In the genomic region with DNA sequence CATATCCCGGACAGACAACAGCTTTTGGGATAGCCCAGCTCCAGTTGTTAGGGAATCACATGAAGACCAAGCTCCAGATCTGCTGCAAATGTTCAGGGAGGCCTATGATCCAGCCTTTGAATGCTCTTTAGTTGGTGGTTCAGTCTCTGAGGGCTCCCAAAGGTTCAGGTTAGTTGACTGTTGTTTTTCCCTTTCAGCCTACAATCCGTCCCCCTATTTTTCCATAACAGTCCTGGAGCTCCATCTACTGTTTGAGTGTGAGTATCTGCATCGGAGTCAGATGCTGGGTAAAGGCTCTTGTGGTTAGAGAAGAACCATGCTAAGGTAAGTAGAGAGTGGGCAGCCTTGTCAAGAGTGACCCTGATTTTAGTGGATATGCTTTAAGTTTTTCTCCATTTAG, we compare ENCODE assay signal across 9 mouse cellular contexts. TPM values are rescaled to one million over a fixed set of nuclear protein-coding genes. Genes with fewer than 3 reads are reported as not detected.
DNase-seq lines count a peak whose midpoint lies in the region; ATAC-seq and TF ChIP-seq lines count a peak whose summit lies in the region.
"Had no signal": no experiment of that assay in that cellular context is flagged by ENCODE, and none has a peak within 500 bp of the region (broad histone marks: within the 10 kb centered on the region; RNA-seq: fewer than 3 reads in every experiment).

No protein-coding gene starts in this region.

- TF ChIP-seq POLR2A in kidney, adult 2 months (IDR thresholded peaks at IDR 0.05; ENCODE audit: low read depth, low read length), result no peak

- peak; percentile 29; the same call in 1 of the 2 replicates for TF ChIP-seq CTCF in kidney, adult 2 months (conservative IDR thresholded peaks at IDR 0.05; ENCODE audit: insufficient read depth, insufficient read length, low read depth, low read length)

- WGBS in forebrain, embryonic 11.5 days, result 44% methylated on average over 3 of the region's 3 CpGs
- WGBS in forebrain, embryonic 16.5 days, result 43% methylated on average over 3 of the region's 3 CpGs
- whole genome bisulfite sequencing in kidney, adult 2 months, result 43% methylated on average over 3 of the region's 3 CpGs
- 36% methylated on average over 3 of the region's 3 CpGs for WGBS in stomach, embryonic 15.5 days

- ATAC-seq in forebrain, embryonic 11.5 days (replicated peaks; ENCODE audit: low FRiP score), result 0 out of 2 replicates have a peak, but pooled peaks have one; percentile 30
- ATAC-seq in forebrain, embryonic 16.5 days, result no peak
- peak; percentile 43; the same call in 1 of the 2 replicates for ATAC-seq in stomach, embryonic 15.5 days (ENCODE audit: insufficient read depth, low FRiP score, low read depth)

- H3K4me2 ChIP-seq in forebrain, embryonic 11.5 days (ENCODE audit: low read depth, low read length, severe bottlenecking), result no peak overlapping the region
- H3K4me2 ChIP-seq in forebrain, embryonic 16.5 days (ENCODE audit: low read length), result no peak overlapping the region
- no peak overlapping the region for H3K4me2 ChIP-seq in stomach, embryonic 15.5 days
- H3K4me2 ChIP-seq: embryonic facial prominence, embryonic 12.5 days had no signal

- peak; percentile 45 for DNase-seq in forebrain, embryonic 11.5 days (ENCODE audit: low spot score)
- peak; percentile 3 for DNase-seq in ovary, postnatal 14 days (ENCODE audit: low spot score)
- no peak for DNase-seq in ovary, postnatal 10 days (ENCODE audit: low spot score)
- DNase-seq in kidney, adult 2 months, result peak; percentile 73
- no peak for DNase-seq in cerebellum, postnatal 36 days
- no peak for DNase-seq in ovary, adult 18-20 months (ENCODE audit: low spot score)

- H3K4me3 ChIP-seq in forebrain, embryonic 11.5 days (ENCODE audit: low read depth, low read length), result no peak overlapping the region
- H3K4me3 ChIP-seq in forebrain, embryonic 16.5 days (replicated peaks; ENCODE audit: low read length), result no peak overlapping the region
- no peak overlapping the region for H3K4me3 ChIP-seq in kidney, adult 2 months (ENCODE audit: insufficient read depth, low read depth, low read length)
- no peak overlapping the region for H3K4me3 ChIP-seq in stomach, embryonic 15.5 days (replicated peaks)
- H3K4me3 ChIP-seq: embryonic facial prominence, embryonic 12.5 days had no signal

- no peak overlapping the region for H3K9ac ChIP-seq in forebrain, embryonic 11.5 days (ENCODE audit: low read length)
- H3K9ac ChIP-seq in forebrain, embryonic 16.5 days (replicated peaks; ENCODE audit: low read depth, low read length), result no peak overlapping the region
- H3K9ac ChIP-seq in stomach, embryonic 15.5 days, result no peak overlapping the region
- H3K9ac ChIP-seq: embryonic facial prominence, embryonic 12.5 days had no signal

- no peak overlapping the region for H3K27ac ChIP-seq in forebrain, embryonic 11.5 days (ENCODE audit: low read depth, low read length)
- H3K27ac ChIP-seq in forebrain, embryonic 16.5 days (ENCODE audit: low read length), result no peak overlapping the region
- H3K27ac ChIP-seq in kidney, adult 2 months (ENCODE audit: insufficient read depth, low read depth, low read length), result no peak overlapping the region
- H3K27ac ChIP-seq in stomach, embryonic 15.5 days, result no peak overlapping the region
- H3K27ac ChIP-seq: embryonic facial prominence, embryonic 12.5 days had no signal

- no peaks in the 10 kb centered on the region for H3K9me3 ChIP-seq in forebrain, embryonic 11.5 days (ENCODE audit: control insufficient read depth, low read length)
- H3K9me3 ChIP-seq in forebrain, embryonic 16.5 days (ENCODE audit: control insufficient read depth, low read length), result no peaks in the 10 kb centered on the region
- no peaks in the 10 kb centered on the region for H3K9me3 ChIP-seq in stomach, embryonic 15.5 days
- H3K9me3 ChIP-seq: embryonic facial prominence, embryonic 12.5 days had no signal

- no peaks in the 10 kb centered on the region for H3K36me3 ChIP-seq in forebrain, embryonic 11.5 days (ENCODE audit: control insufficient read depth, insufficient read depth, low read length)
- no peaks in the 10 kb centered on the region for H3K36me3 ChIP-seq in forebrain, embryonic 16.5 days (ENCODE audit: control insufficient read depth, insufficient read depth)
- H3K36me3 ChIP-seq in kidney, adult 2 months (ENCODE audit: control insufficient read depth, insufficient read depth, low read length), result no peaks in the 10 kb centered on the region
- no peaks in the 10 kb centered on the region for H3K36me3 ChIP-seq in stomach, embryonic 15.5 days
- H3K36me3 ChIP-seq: embryonic facial prominence, embryonic 12.5 days had no signal

- no peaks in the 10 kb centered on the region for H3K27me3 ChIP-seq in forebrain, embryonic 11.5 days (ENCODE audit: control insufficient read depth, insufficient read depth, low read length)
- no peaks in the 10 kb centered on the region for H3K27me3 ChIP-seq in forebrain, embryonic 16.5 days (replicated peaks; ENCODE audit: control insufficient read depth, insufficient read depth, low read length)
- H3K27me3 ChIP-seq in kidney, adult 2 months (replicated peaks; ENCODE audit: control insufficient read depth, insufficient read depth, low read length), result no peaks in the 10 kb centered on the region
- H3K27me3 ChIP-seq in stomach, embryonic 15.5 days (replicated peaks), result no peaks in the 10 kb centered on the region
- H3K27me3 ChIP-seq: embryonic facial prominence, embryonic 12.5 days had no signal

- H3K4me1 ChIP-seq in forebrain, embryonic 11.5 days (replicated peaks; ENCODE audit: control insufficient read depth, insufficient read depth, low read length), result no peaks in the 10 kb centered on the region
- H3K4me1 ChIP-seq in forebrain, embryonic 16.5 days (replicated peaks; ENCODE audit: control insufficient read depth, insufficient read depth, low read length), result no peaks in the 10 kb centered on the region
- H3K4me1 ChIP-seq in kidney, adult 2 months (ENCODE audit: control insufficient read depth, insufficient read depth, low read length), result no peaks in the 10 kb centered on the region
- H3K4me1 ChIP-seq in stomach, embryonic 15.5 days, result no peaks in the 10 kb centered on the region
- H3K4me1 ChIP-seq: embryonic facial prominence, embryonic 12.5 days had no signal

RNA-seq across cellular contexts. Expression of a gene that starts 12.3 kb away (rescaled TPM):
- not detected in 2 replicates for polyA plus RNA-seq in forebrain, embryonic 11.5 days (2014; fragmentation: Nextera tagmentation; extraction: Ambion mirVana)
- polyA plus RNA-seq in forebrain, embryonic 16.5 days (2015; fragmentation: Nextera tagmentation; extraction: Ambion mirVana), result not detected in 2 replicates
- polyA plus RNA-seq in kidney, adult 2 months (2012; rRNA removed), result 37.2 and 48.1 TPM in 2 replicates
- polyA plus RNA-seq in stomach, embryonic 15.5 days (2015; fragmentation: Nextera tagmentation; extraction: Ambion mirVana), result not detected in 2 replicates
- polyA plus RNA-seq: embryonic facial prominence, embryonic 12.5 days had no signal

RNA-seq across cellular contexts. Expression of a gene that starts 45.8 kb away (rescaled TPM):
- not detected in 2 replicates for polyA plus RNA-seq in forebrain, embryonic 11.5 days (2014; fragmentation: Nextera tagmentation; extraction: Ambion mirVana)
- 0.30 and 0.52 TPM in 2 replicates for polyA plus RNA-seq in forebrain, embryonic 16.5 days (2015; fragmentation: Nextera tagmentation; extraction: Ambion mirVana)
- polyA plus RNA-seq in kidney, adult 2 months (2012; rRNA removed), result not detected in 2 replicates
- polyA plus RNA-seq in stomach, embryonic 15.5 days (2015; fragmentation: Nextera tagmentation; extraction: Ambion mirVana), result not detected in 2 replicates
- polyA plus RNA-seq: embryonic facial prominence, embryonic 12.5 days had no signal

RNA-seq across cellular contexts. Expression of a gene that starts 50.3 kb away (rescaled TPM):
- not detected in 2 replicates for polyA plus RNA-seq in forebrain, embryonic 11.5 days (2014; fragmentation: Nextera tagmentation; extraction: Ambion mirVana)
- polyA plus RNA-seq in forebrain, embryonic 16.5 days (2015; fragmentation: Nextera tagmentation; extraction: Ambion mirVana), result not detected in 2 replicates
- polyA plus RNA-seq in kidney, adult 2 months (2012; rRNA removed), result not detected in 2 replicates
- not detected in 2 replicates for polyA plus RNA-seq in stomach, embryonic 15.5 days (2015; fragmentation: Nextera tagmentation; extraction: Ambion mirVana)
- polyA plus RNA-seq: embryonic facial prominence, embryonic 12.5 days had no signal

RNA-seq across cellular contexts. Expression of a gene that starts 54.4 kb away (rescaled TPM):
- polyA plus RNA-seq in forebrain, embryonic 11.5 days (2014; fragmentation: Nextera tagmentation; extraction: Ambion mirVana), result 0.31 and 0.59 TPM in 2 replicates
- 0.80 TPM in 1 of 2 replicates, not detected in the other for polyA plus RNA-seq in forebrain, embryonic 16.5 days (2015; fragmentation: Nextera tagmentation; extraction: Ambion mirVana)
- polyA plus RNA-seq in kidney, adult 2 months (2012; rRNA removed), result not detected in 2 replicates
- not detected in 2 replicates for polyA plus RNA-seq in stomach, embryonic 15.5 days (2015; fragmentation: Nextera tagmentation; extraction: Ambion mirVana)

Comparison
In these comparisons a context has a peak if more than half of its experiments do, and no peak if none do; other contexts are left out.
1. DNase-seq: peak in forebrain, embryonic 11.5 days (single experiment), ovary, postnatal 14 days (single experiment) and kidney, adult 2 months (single experiment); none in ovary, postnatal 10 days (single experiment), cerebellum, postnatal 36 days (0 of 2) and ovary, adult 18-20 months (single experiment).
2. RNA of a gene that starts 12.3 kb away (polyA plus RNA-seq): 37.2 to 48.1 TPM in kidney, adult 2 months; not detected in forebrain, embryonic 11.5 days, not detected in forebrain, embryonic 16.5 days and not detected in stomach, embryonic 15.5 days; every median in the first group is over 10 times any median in the second.